Mouse (Mus musculus) heart, adult 2 months (tissue): ENCODE data around the gene Sarnp. TPM values are rescaled to one million over a fixed set of nuclear protein-coding genes. Genes with fewer than 3 reads are reported as not detected.

Experiments used
- DNase-seq, 2 experiments: peaks; one replicate each; pipeline ENCODE4 v3.0.0; 2021
- H3K27ac ChIP-seq: fragments of 200-600 bp; 2 replicates; pipeline ENCODE4 v1.8.1; 2022
- H3K27me3 ChIP-seq: fragments of 200-500 bp; 2 replicates; pipeline ENCODE4 v1.6.1; 2012; ENCODE audit warnings: mild to moderate bottlenecking, low read length, inconsistent platforms, mixed read lengths; ENCODE audit not compliant: control insufficient read depth, insufficient read depth
- H3K36me3 ChIP-seq: fragments of 200-500 bp; 2 replicates; pipeline ENCODE4 v1.6.1; 2012; ENCODE audit warnings: low read length, inconsistent platforms; ENCODE audit not compliant: control insufficient read depth, insufficient read depth
- H3K4me1 ChIP-seq: fragments of 200-500 bp; 2 replicates; pipeline ENCODE4 v1.6.1; 2011; ENCODE audit warnings: low read length; ENCODE audit not compliant: control insufficient read depth, insufficient read depth
- H3K4me3 ChIP-seq: fragments of 200-600 bp; 2 replicates; pipeline ENCODE4 v1.8.1; 2022
- H3K79me2 ChIP-seq: fragments of 200-500 bp; replicated peaks from 2 replicates; pipeline ENCODE4 v1.6.1; 2012; ENCODE audit warnings: mild to moderate bottlenecking, inconsistent platforms, low read length, moderate library complexity, mixed read lengths; ENCODE audit not compliant: control insufficient read depth, insufficient read depth
- H3K9ac ChIP-seq: fragments of 200-500 bp; 2 replicates; pipeline ENCODE4 v1.6.1; 2012; ENCODE audit warnings: low read depth, mild to moderate bottlenecking, control low read depth, inconsistent platforms, low read length, mixed read lengths
- CTCF ChIP-seq: fragments of 200-600 bp; IDR thresholded peaks from 2 replicates; pipeline ENCODE4 v1.8.1; 2022; ENCODE audit warnings: antibody characterized with exemption, mild to moderate bottlenecking, moderate library complexity
- EP300 ChIP-seq: fragments of 200-500 bp; IDR thresholded peaks from 2 replicates; pipeline ENCODE4 v1.6.1; 2011; ENCODE audit warnings: low read depth, low read length, control low read depth; ENCODE audit not compliant: insufficient read depth
- POLR2A ChIP-seq: fragments of 200-500 bp; IDR thresholded peaks from 2 replicates; pipeline ENCODE4 v1.6.1; 2011; ENCODE audit warnings: mild to moderate bottlenecking, low read depth, low read length, control low read depth; ENCODE audit not compliant: insufficient read depth
- WGBS: fragments of 180-500 bp; shearing (Covaris S2); methylation state at CpG from one replicate; pipeline ENCODE4 v1.1.7; 2018; 5-methylcytosine and 5-hydroxymethylcytosine counted together
- intact Hi-C: fragments of 180-260 bp; cut with DNase I; formaldehyde crosslinking; loops from one replicate; pipeline ENCODE4 v1.15.1; 2025
- polyA plus RNA-seq: library from polyadenylated mRNA; depleted of rRNA; stranded (reverse); fragments of >200 nt; gene quantifications from 2 replicates; pipeline ENCODE4 v1.2.3, GENCODE M21; 2012
- total RNA-seq, 2 experiments: library from RNA; stranded (reverse); gene quantifications; 2 replicates each; pipeline ENCODE4 v1.2.3; 2021

Gene Sarnp
- total and polyA plus RNA-seq, 3 experiments: 14.3 to 43.4 (median 37.2) TPM

DNA sequence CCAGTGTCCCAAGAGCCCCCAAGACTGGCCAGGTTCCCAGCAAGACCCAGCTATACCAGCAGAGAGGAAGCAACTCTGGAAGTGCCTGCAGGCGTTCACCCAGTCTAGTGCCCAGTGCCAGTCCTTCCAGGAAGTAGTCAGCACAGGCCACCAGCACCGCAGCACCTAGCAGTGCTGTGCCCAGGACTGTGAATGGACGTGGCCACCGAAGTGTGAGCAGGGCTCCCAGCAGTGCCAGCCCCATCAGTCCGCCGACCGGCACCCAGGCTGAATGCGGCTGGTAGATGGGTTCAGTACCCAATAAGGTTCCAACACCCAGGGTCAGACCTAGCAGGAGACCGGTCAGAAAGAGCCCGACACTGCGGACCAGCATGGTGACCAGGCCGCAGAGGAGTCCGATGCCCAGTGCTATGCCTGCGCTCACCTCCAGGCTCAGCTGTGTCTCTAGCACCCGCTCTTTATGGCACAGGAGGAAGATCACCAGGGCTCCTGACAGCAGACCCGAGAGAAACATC is 15.1 kb upstream of the Sarnp start:
- no peak overlapping the region for H3K4me3 ChIP-seq
- no peak for DNase-seq
- H3K27ac ChIP-seq: no peak overlapping the region
- no peaks in the 10 kb centered on the region for H3K79me2 ChIP-seq
- peaks cover 6% of the 10 kb centered on the region for H3K4me1 ChIP-seq
- TF ChIP-seq EP300: no peak
- 0 out of 2 replicates have a peak, but pooled peaks have one; percentile 1 for TF ChIP-seq CTCF
- no peaks in the 10 kb centered on the region for H3K27me3 ChIP-seq
- H3K9ac ChIP-seq: no peak overlapping the region
- H3K36me3 ChIP-seq: peaks cover 5% of the 10 kb centered on the region
- 88% methylated on average over 16 of the region's 16 CpGs for WGBS
- intact Hi-C loops: loop anchor here (2.0 to 10.0 kb wide), 2 partner anchors 21 to 257 kb away; partner anchors contain the start of genes Rpl41 and Zc3h10

DNA sequence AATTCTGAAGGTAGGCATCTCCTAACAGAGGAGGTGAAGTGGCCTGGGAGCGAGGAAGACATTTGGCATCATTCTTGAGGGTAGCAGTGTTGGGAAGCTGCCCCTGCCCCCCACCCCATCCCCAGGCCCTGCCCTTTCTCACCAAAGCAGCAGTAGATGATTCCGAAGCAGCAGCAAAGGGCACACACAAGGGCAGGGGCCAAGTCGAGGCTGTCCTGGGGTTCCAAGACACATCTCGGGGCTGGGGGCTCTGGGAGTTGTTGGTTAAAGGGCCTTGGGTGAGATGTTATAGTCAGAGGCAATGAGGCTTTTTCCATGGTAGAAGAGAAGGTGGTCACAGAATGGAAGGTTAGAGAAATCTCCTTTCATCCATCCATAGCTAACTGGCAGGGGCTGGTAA is 14.2 kb upstream of the Sarnp start:
- 55% methylated on average over 4 of the region's 4 CpGs for WGBS
- peaks cover 15% of the 10 kb centered on the region for H3K36me3 ChIP-seq

DNA sequence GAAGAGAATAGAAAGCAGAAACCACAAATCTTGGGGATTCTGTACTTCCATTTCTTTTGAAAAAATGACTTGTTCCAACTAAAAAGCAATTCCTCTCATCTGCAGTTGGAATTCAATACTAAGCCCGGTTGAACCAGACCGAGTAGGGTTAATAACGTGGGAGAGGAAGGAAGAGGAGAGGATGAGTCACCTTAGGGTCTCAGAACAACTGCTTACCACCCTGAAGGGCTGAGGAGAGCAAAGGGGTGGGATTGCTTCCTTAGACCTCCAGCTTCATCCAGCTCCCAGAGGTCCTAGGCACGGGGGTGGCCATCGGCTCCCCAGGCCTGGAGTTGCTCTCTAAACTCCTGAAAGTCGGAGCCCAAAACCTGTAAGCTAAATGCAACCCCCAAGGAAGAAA is 13.8 kb upstream of the Sarnp start:
- Histone ChIP-seq H3K79me2 (peaks cover under 1% of the 10 kb centered on the region), H3K4me1 (peaks cover 11% of the 10 kb centered on the region), H3K27me3 (no peaks in the 10 kb centered on the region), H3K4me3 (peak overlapping the region; percentile 82), H3K36me3 (peaks cover 15% of the 10 kb centered on the region), H3K9ac (peak overlapping the region; percentile 80), H3K27ac (peak overlapping the region; percentile 91)
- no peak for DNase-seq
- 7% methylated on average over 6 of the region's 6 CpGs for WGBS
- TF ChIP-seq POLR2A (no peak), CTCF (no peak), EP300 (no peak)
- intact Hi-C loops: loop anchor here (2.0 to 10.0 kb wide), 2 partner anchors 23 to 259 kb away; partner anchors contain the start of genes Rpl41 and Zc3h10

More for the DNA sequence above, 14.2 kb upstream of the Sarnp start:
- intact Hi-C loops: loop anchor here (2.0 to 10.0 kb wide), 2 partner anchors 22 to 258 kb away; partner anchors contain the start of genes Rpl41 and Zc3h10
- H3K9ac ChIP-seq: no peak overlapping the region
- DNase-seq: no peak
- H3K79me2 ChIP-seq: no peaks in the 10 kb centered on the region
- no peaks in the 10 kb centered on the region for H3K27me3 ChIP-seq
- TF ChIP-seq CTCF (no peak), EP300 (no peak), POLR2A (no peak)
- peak overlapping the region; percentile 82 for H3K4me3 ChIP-seq
- peaks cover 11% of the 10 kb centered on the region for H3K4me1 ChIP-seq
- peak overlapping the region; percentile 91 for H3K27ac ChIP-seq

DNA sequence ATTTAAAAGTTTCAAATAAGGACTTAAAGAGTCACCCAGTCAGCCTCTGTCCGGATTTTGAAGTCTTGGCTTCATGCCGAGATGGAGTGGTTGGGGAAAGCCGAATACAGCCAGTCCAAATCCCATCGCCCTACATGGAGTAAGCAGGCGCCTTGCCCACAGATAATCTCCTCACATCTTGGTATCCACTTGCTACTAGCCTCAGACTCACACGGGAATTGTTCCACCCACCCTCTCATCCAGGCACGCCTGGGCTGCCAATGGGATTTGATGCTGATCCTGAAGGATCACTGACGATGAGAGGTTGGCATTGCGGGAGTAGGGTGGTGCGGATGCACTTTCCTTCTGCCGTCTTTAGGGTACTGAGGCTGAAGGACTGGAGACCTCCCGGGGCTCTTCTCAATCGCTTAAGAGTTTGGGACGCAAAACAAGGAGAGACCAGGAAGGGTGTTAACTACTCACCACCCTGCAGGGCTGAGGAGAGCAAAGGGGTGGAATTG is 13.3 kb upstream of the Sarnp start, which contains the start of gene Dnajc14:
Dnajc14 (plus strand) TSS at position 292 of the 500 bp plus-strand sequence.
- Histone ChIP-seq H3K36me3 (peaks cover 19% of the 10 kb centered on the region), H3K4me3 (peak within 1 kb of the TSS; percentile 82), H3K27ac (peak within 1 kb of the TSS; percentile 91), H3K79me2 (peaks cover 4% of the 10 kb centered on the region), H3K27me3 (no peaks in the 10 kb centered on the region), H3K9ac (peak within 1 kb of the TSS; percentile 88), H3K4me1 (peaks cover 12% of the 10 kb centered on the region)
- intact Hi-C loops: loop anchor here (2.0 to 10.0 kb wide), 2 partner anchors 23 to 259 kb away; partner anchors contain the start of genes Rpl41 and Zc3h10
- DNase-seq: peak; percentile 75 to 78
- under 1% methylated on average over 14 of the region's 14 CpGs for WGBS
- peak; percentile 5; the same call in 1 of the 2 replicates for TF ChIP-seq CTCF
- no peak for TF ChIP-seq EP300
- TF ChIP-seq POLR2A: no peak

DNA sequence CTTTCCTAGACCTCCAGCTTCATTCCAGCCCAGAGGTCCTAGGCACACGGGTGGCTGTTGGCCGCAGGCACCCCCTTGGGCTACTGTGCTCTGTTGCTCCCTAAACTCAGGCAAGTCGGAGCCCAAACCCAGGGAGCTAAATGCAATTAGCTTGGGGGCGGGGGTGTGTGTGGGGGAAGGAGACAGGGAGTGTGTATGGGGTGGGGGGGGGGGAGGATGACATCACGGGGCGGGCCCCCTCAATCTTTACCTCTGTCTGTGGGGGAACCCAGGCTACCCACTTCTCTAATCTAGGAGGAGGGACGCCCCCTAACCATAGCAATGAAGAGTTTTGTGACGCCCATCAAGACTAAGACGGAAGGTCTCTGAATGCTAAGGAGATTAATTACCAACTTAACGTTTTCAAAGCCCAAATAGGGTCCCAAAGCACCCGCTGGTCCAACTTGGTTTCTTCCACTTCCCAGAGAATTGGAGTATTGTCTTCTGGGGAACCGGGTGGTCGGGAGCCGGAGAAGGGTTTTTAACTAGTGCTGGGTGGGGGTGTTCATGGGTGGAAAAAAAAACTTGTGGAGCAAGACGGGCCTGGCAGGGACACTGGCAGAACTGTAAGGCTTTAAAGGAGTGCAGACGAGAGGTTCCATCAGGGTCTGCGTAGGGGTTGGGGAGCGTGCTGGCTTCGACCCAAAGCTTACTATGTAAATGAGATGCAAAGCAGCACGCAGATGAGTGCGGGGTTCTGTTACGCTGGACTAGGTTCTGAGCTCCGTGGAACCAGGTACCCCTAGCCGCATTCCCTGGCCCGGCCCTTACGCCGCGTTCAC is 12.7 kb upstream of the Sarnp start, which contains the start of gene Tmem198b:
Tmem198b (minus strand) TSS at position 100 of the 821 bp plus-strand sequence.
- H3K4me1 ChIP-seq: peaks cover 15% of the 10 kb centered on the region

More for the DNA sequence above, 12.7 kb upstream of the Sarnp start, which contains the start of gene Tmem198b:
- H3K79me2 ChIP-seq: peaks cover 5% of the 10 kb centered on the region
- no peaks in the 10 kb centered on the region for H3K27me3 ChIP-seq
- WGBS: under 1% methylated on average over 27 of the region's 28 CpGs
- intact Hi-C loops: loop anchor here (1.0 to 10.0 kb wide), 3 partner anchors 32 to 260 kb away; partner anchors contain the start of genes Rpl41 and Zc3h10
- peak within 1 kb of the TSS; percentile 91 for H3K27ac ChIP-seq
- peaks cover 23% of the 10 kb centered on the region for H3K36me3 ChIP-seq
- DNase-seq: peak; percentile 78 to 80
- TF ChIP-seq POLR2A: peak; percentile 58
- 0 out of 2 replicates have a peak, but pooled peaks have one; percentile 15 for TF ChIP-seq EP300
- TF ChIP-seq CTCF: no peak
- peak within 1 kb of the TSS; percentile 82 for H3K4me3 ChIP-seq
- H3K9ac ChIP-seq: peak within 1 kb of the TSS; percentile 88
